Mouse (Mus musculus) intestine, embryonic 15.5 days (tissue): ENCODE data around the gene Ociad1. TPM values are rescaled to one million over a fixed set of nuclear protein-coding genes. Genes with fewer than 3 reads are reported as not detected.

Experiments used
- ATAC-seq: fragments of 200-750 bp; cut with Nextera tagmentation; 2 replicates; pipeline ENCODE4 v1.8.0; 2017; ENCODE audit warnings: moderate TSS enrichment, moderate library complexity
- H3K27ac ChIP-seq: fragments of 300-500 bp; sonication (generic); 2 replicates; pipeline ENCODE4 v1.5.1; 2015; ENCODE audit warnings: mild to moderate bottlenecking, inconsistent platforms
- H3K27me3 ChIP-seq: fragments of 300-500 bp; sonication (generic); replicated peaks from 2 replicates; pipeline ENCODE4 v1.6.1; 2015; ENCODE audit warnings: inconsistent platforms
- H3K36me3 ChIP-seq: fragments of 300-500 bp; sonication (generic); 2 replicates; pipeline ENCODE4 v1.6.1; 2015; ENCODE audit warnings: inconsistent platforms
- H3K4me1 ChIP-seq: fragments of 300-500 bp; sonication (generic); replicated peaks from 2 replicates; pipeline ENCODE4 v1.6.1; 2015; ENCODE audit warnings: inconsistent platforms
- H3K4me2 ChIP-seq: fragments of 300-500 bp; sonication (generic); replicated peaks from 2 replicates; pipeline ENCODE4 v1.6.1; 2015; ENCODE audit warnings: mild to moderate bottlenecking, inconsistent platforms
- H3K4me3 ChIP-seq: fragments of 300-500 bp; sonication (generic); replicated peaks from 2 replicates; pipeline ENCODE4 v1.5.1; 2015; ENCODE audit warnings: inconsistent platforms
- H3K9ac ChIP-seq: fragments of 300-500 bp; sonication (generic); 2 replicates; pipeline ENCODE4 v1.6.1; 2015; ENCODE audit warnings: inconsistent platforms
- H3K9me3 ChIP-seq: fragments of 300-500 bp; sonication (generic); 2 replicates; pipeline ENCODE4 v1.6.1; 2016; ENCODE audit warnings: inconsistent platforms
- whole genome bisulfite sequencing: fragments of 180-500 bp; shearing (Covaris S2); methylation state at CpG from one replicate; pipeline ENCODE4 v1.1.7; 2015; 5-methylcytosine and 5-hydroxymethylcytosine counted together
- polyA plus RNA-seq: library from polyadenylated mRNA; unstranded; fragments of >200 nt; fragmentation: Nextera tagmentation; extraction: Ambion mirVana; gene quantifications from 2 replicates; pipeline ENCODE4 v1.2.1, GENCODE M21; 2015

Ociad1 gene
- 246 and 258 TPM in 2 replicates for polyA plus RNA-seq

DNA sequence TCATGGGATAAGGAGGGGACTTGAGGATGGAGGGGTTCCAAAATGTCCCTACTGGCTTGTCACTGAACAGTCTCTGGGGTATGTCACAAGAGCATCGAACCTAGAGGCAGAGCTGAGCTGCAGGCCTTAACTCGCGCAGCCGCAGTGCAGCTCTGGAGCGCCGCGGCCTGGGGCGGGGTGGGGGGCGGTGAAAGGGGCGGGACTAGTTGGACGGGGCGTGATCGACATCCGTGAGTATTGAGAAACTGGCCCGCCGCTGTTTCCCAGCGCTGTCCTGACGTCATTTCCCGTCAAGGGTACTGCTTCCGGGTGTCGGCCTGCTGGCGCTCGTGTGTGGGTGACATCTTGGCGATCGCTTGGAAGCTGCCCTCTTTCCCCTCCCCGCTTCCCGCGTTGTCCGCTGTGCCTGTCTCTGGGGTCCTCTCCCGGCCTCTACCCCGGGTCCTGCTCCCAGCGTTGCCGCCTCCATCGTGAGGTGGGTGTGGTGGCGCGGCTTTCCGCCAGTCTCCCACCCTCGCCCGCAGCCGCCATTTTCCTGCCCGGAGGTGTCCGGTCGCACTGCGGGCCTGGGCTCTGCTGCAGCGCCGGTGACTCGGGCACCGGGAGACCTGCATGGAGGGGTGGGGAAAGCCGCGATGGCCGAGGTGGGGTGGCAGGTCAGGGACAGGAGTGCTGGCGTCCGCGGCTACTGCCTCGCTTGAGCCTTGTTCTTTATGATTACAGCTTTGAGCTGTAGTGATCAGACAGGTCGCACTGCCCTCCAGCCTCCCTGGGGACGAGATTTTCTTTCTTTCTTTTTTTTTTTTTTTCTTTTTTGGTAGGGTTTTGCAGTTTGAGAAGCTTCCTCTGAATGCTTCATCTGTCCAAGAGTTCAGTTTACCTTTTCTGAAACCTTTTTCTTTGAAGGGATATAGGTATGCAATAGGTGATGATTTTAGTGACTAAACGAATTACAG, at the start of gene Ociad1:
Gene Ociad1 (plus strand): TSS at position 283 of the 956 bp plus-strand sequence.
- H3K4me2 ChIP-seq = peak within 1 kb of the TSS; percentile 50
- peak within 1 kb of the TSS; percentile 96 for H3K9ac ChIP-seq
- no peaks in the 10 kb centered on the region for H3K9me3 ChIP-seq
- peak within 1 kb of the TSS; percentile 92 for H3K27ac ChIP-seq
- H3K4me3 ChIP-seq = peak within 1 kb of the TSS; percentile 90
- H3K27me3 ChIP-seq = no peaks in the 10 kb centered on the region
- peaks cover 3% of the 10 kb centered on the region; the same call in 1 of the 2 replicates for H3K4me1 ChIP-seq
- peak; percentile 99 for ATAC-seq
- H3K36me3 ChIP-seq = peaks cover 10% of the 10 kb centered on the region
- under 1% methylated on average over 58 of the region's 58 CpGs for WGBS

DNA sequence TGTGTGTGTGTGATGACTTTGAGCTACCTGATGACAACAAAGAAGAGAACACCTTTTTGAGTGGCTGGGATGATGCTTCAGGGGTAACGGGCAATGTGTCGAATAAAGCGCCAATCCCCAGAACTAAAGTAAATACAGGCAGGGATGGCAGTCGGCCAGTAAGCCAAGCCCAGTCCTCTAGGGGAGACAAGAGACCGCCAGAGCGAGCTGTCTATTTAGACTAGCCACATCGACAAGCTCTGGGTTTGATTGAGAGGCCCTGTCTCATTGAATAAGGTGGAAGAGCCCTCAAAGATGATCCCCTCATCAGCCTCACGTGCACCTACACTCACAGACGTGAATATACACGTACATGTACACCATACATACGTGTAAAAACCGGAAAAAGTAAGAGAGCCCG, 48.2 kb upstream of the Ociad1 start:
- Histone ChIP-seq H3K4me3 (no peak overlapping the region), H3K9me3 (no peaks in the 10 kb centered on the region), H3K4me1 (0 out of 2 replicates have a peak, but pooled peaks cover 4% of the 10 kb centered on the region), H3K27ac (no peak overlapping the region), H3K4me2 (no peak overlapping the region), H3K9ac (no peak overlapping the region), H3K36me3 (no peaks in the 10 kb centered on the region), H3K27me3 (no peaks in the 10 kb centered on the region)
- peak; percentile 43; the same call in 1 of the 2 replicates for ATAC-seq
- WGBS = 53% methylated on average over 13 of the region's 13 CpGs

- 70% methylated on average over 6 of the region's 6 CpGs for WGBS
- H3K4me1 ChIP-seq = 0 out of 2 replicates have a peak, but pooled peaks cover 4% of the 10 kb centered on the region
These were observed 46.2 kb upstream of the Ociad1 start for GRCm38 (mm10) chr5:73246414-73246813.

DNA sequence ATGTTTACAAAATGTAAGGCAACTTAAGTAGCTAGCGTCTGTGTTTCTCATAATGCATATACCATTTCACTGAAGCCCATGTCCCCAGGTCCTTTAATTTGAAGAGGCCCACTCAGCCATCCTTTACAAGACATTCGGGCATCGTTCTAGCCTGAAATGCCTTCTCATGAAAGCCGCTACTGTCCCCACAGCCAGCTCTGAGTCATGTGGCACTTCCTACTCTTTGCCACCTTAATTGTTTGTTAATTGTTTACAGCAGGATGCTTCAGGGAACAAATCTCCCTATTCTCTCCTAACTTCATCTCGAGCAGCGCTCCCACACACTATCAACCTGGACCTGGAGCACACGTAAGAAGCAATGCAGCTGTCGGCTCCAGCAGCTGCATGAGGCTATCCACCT, 44.4 kb upstream of the Ociad1 start:
- Histone ChIP-seq H3K36me3 (no peaks in the 10 kb centered on the region), H3K9ac (no peak overlapping the region), H3K4me2 (no peak overlapping the region), H3K4me1 (0 out of 2 replicates have a peak, but pooled peaks cover 4% of the 10 kb centered on the region), H3K27ac (no peak overlapping the region), H3K27me3 (no peaks in the 10 kb centered on the region), H3K9me3 (no peaks in the 10 kb centered on the region), H3K4me3 (no peak overlapping the region)
- 74% methylated on average over 8 of the region's 8 CpGs for WGBS
- no peak for ATAC-seq

More at GRCm38 (mm10) chr5:73246414-73246813, 46.2 kb upstream of the Ociad1 start:
- Histone ChIP-seq H3K27ac (no peak overlapping the region), H3K9ac (no peak overlapping the region), H3K36me3 (no peaks in the 10 kb centered on the region), H3K4me3 (no peak overlapping the region), H3K9me3 (no peaks in the 10 kb centered on the region), H3K27me3 (no peaks in the 10 kb centered on the region), H3K4me2 (no peak overlapping the region)
- no peak for ATAC-seq

- H3K27me3 ChIP-seq = no peaks in the 10 kb centered on the region
- H3K4me3 ChIP-seq = no peak overlapping the region
- WGBS = 95% methylated on average over 4 of the region's 4 CpGs
These were observed 43.2 kb upstream of the Ociad1 start for GRCm38 (mm10) chr5:73249341-73249740.

GRCm38 (mm10) chr5:73252739-73253138, 39.8 kb upstream of the Ociad1 start:
- H3K27me3 ChIP-seq = no peaks in the 10 kb centered on the region
- H3K4me3 ChIP-seq = no peak overlapping the region
- peaks cover 5% of the 10 kb centered on the region; the same call in 1 of the 2 replicates for H3K4me1 ChIP-seq
- no peaks in the 10 kb centered on the region for H3K9me3 ChIP-seq
- H3K9ac ChIP-seq = no peak overlapping the region
- H3K36me3 ChIP-seq = no peaks in the 10 kb centered on the region
- H3K4me2 ChIP-seq = no peak overlapping the region
- no peak for ATAC-seq
- H3K27ac ChIP-seq = no peak overlapping the region

More at GRCm38 (mm10) chr5:73249341-73249740, 43.2 kb upstream of the Ociad1 start:
- no peak overlapping the region for H3K9ac ChIP-seq
- peaks cover 8% of the 10 kb centered on the region; the same call in 1 of the 2 replicates for H3K4me1 ChIP-seq
- no peak overlapping the region for H3K27ac ChIP-seq
- H3K9me3 ChIP-seq = no peaks in the 10 kb centered on the region
- H3K36me3 ChIP-seq = no peaks in the 10 kb centered on the region
- ATAC-seq = no peak
- H3K4me2 ChIP-seq = no peak overlapping the region

- Histone ChIP-seq H3K4me2 (peak overlapping the region; percentile 65), H3K36me3 (no peaks in the 10 kb centered on the region), H3K4me3 (peak overlapping the region; percentile 99), H3K9ac (0 out of 2 replicates have a peak overlapping the region, but pooled peaks have one; percentile 87), H3K9me3 (no peaks in the 10 kb centered on the region), H3K27me3 (no peaks in the 10 kb centered on the region), H3K27ac (no peak overlapping the region), H3K4me1 (peaks cover 4% of the 10 kb centered on the region; the same call in 1 of the 2 replicates)
- 26% methylated on average over 5 of the region's 5 CpGs for WGBS
- no peak for ATAC-seq
These were observed 37.9 kb upstream of the Ociad1 start for GRCm38 (mm10) chr5:73254660-73255059.

- ATAC-seq = peak; percentile 55
- Histone ChIP-seq H3K27me3 (no peaks in the 10 kb centered on the region), H3K9me3 (no peaks in the 10 kb centered on the region), H3K27ac (peak overlapping the region; percentile 95), H3K4me2 (peak overlapping the region; percentile 65), H3K4me1 (peaks cover 4% of the 10 kb centered on the region; the same call in 1 of the 2 replicates), H3K4me3 (peak overlapping the region; percentile 99), H3K36me3 (no peaks in the 10 kb centered on the region), H3K9ac (peak overlapping the region; percentile 87)
- under 1% methylated on average over 118 of the region's 129 CpGs for WGBS
These were observed 37.0 kb upstream of the Ociad1 start for GRCm38 (mm10) chr5:73255321-73256251.

DNA sequence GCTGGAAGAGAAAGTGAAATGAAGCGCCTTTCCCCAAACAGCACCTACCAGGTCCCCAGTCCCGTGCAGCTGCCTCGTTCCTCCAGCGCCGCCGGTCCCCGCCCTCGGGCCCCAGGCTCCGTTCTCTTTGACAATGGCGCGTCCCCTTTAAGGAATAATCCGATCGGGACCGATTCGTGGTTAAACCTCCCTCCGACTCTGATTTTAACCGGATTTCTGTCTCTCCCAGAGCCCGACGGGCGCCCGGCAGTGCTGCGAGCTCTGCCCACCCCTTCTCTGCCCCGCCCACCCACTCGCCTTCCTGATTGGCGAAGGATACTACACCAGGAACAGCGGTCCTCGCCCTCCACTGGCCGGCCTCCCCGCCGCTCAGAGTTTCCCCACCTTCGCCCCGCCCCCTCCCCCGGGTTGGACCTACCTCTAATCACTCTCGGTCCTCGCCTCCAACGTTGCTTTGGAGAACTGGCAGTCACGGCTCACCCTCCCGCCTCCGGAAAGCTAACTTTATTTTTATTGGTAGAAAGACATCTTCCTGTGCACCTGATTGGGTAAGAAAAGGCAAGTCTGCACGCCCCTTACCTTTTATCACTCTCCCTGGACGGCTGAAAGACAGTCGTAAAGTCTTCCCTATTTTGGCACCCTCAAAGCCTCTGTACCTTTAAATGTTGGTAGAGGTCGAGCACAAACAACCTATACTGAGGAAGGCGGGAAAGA, 36.1 kb upstream of the Ociad1 start, which contains the start of gene Fryl:
Gene Fryl (minus strand): TSS at position 268 of the 714 bp plus-strand sequence.
- peak within 1 kb of the TSS; percentile 67 for H3K4me2 ChIP-seq
- peak within 1 kb of the TSS; percentile 87 for H3K9ac ChIP-seq
- H3K27ac ChIP-seq = peak within 1 kb of the TSS; percentile 95
- no peaks in the 10 kb centered on the region for H3K9me3 ChIP-seq
- peaks cover 4% of the 10 kb centered on the region; the same call in 1 of the 2 replicates for H3K4me1 ChIP-seq
- no peaks in the 10 kb centered on the region for H3K27me3 ChIP-seq
- H3K4me3 ChIP-seq = peak within 1 kb of the TSS; percentile 99
- peak; percentile 98 for ATAC-seq
- WGBS = under 1% methylated on average over 44 of the region's 44 CpGs
- no peaks in the 10 kb centered on the region for H3K36me3 ChIP-seq

- Histone ChIP-seq H3K36me3 (no peaks in the 10 kb centered on the region), H3K27ac (peak overlapping the region; percentile 66), H3K27me3 (no peaks in the 10 kb centered on the region), H3K9ac (peak overlapping the region; percentile 49), H3K4me3 (peak overlapping the region; percentile 43), H3K4me1 (peaks cover 4% of the 10 kb centered on the region; the same call in 1 of the 2 replicates), H3K9me3 (no peaks in the 10 kb centered on the region), H3K4me2 (peak overlapping the region; percentile 67)
- WGBS = under 1% methylated on average over 11 of the region's 11 CpGs
- peak; percentile 0; the same call in 1 of the 2 replicates for ATAC-seq
These were observed 35.5 kb upstream of the Ociad1 start for GRCm38 (mm10) chr5:73257096-73257495.

- H3K36me3 ChIP-seq = no peaks in the 10 kb centered on the region
- 0 out of 2 replicates have a peak overlapping the region, but pooled peaks have one; percentile 66 for H3K27ac ChIP-seq
- H3K4me1 ChIP-seq = peaks cover 4% of the 10 kb centered on the region; the same call in 1 of the 2 replicates
- 44% methylated on average over 8 of the region's 8 CpGs for WGBS
- no peaks in the 10 kb centered on the region for H3K27me3 ChIP-seq
- no peak for ATAC-seq
- H3K9me3 ChIP-seq = no peaks in the 10 kb centered on the region
- no peak overlapping the region for H3K9ac ChIP-seq
- peak overlapping the region; percentile 43 for H3K4me3 ChIP-seq
- peak overlapping the region; percentile 67 for H3K4me2 ChIP-seq
These were observed 34.9 kb upstream of the Ociad1 start for GRCm38 (mm10) chr5:73257723-73258122.
